Mouse (Mus musculus) intestine, embryonic 14.5 days (tissue): Measurements from ENCODE around the gene Sidt1. TPM values are rescaled to one million over a fixed set of nuclear protein-coding genes. Genes with fewer than 3 reads are reported as not detected.

Source experiments
- ATAC-seq: fragments of 200-750 bp; cut with Nextera tagmentation; replicated peaks from 2 replicates; pipeline ENCODE4 v1.8.0; 2017; ENCODE audit warnings: low read depth, moderate number of reproducible peaks, moderate TSS enrichment, moderate library complexity; ENCODE audit not compliant: low FRiP score, low TSS enrichment
- DNase-seq: peaks from one replicate; pipeline ENCODE4 v3.0.0-alpha.2; 2018; ENCODE audit warnings: low spot score
- H3K27ac ChIP-seq: fragments of 300-500 bp; sonication (generic); 2 replicates; pipeline ENCODE4 v1.5.1; 2014; ENCODE audit warnings: low read depth, mild to moderate bottlenecking, control low read depth
- H3K27me3 ChIP-seq: fragments of 300-500 bp; sonication (generic); replicated peaks from 2 replicates; pipeline ENCODE4 v1.6.1; 2014; ENCODE audit warnings: low read length, control low read depth; ENCODE audit not compliant: control insufficient read depth, insufficient read depth
- H3K36me3 ChIP-seq: fragments of 300-500 bp; sonication (generic); 2 replicates; pipeline ENCODE4 v1.6.1; 2014; ENCODE audit warnings: low read length, control low read depth; ENCODE audit not compliant: control insufficient read depth, insufficient read depth
- H3K4me1 ChIP-seq: fragments of 300-500 bp; sonication (generic); replicated peaks from 2 replicates; pipeline ENCODE4 v1.6.1; 2014; ENCODE audit warnings: low read length, control low read depth, mixed read lengths; ENCODE audit not compliant: control insufficient read depth, insufficient read depth
- H3K4me2 ChIP-seq: fragments of 300-500 bp; sonication (generic); 2 replicates; pipeline ENCODE4 v1.6.1; 2014; ENCODE audit warnings: low read length
- H3K4me3 ChIP-seq: fragments of 300-500 bp; sonication (generic); 2 replicates; pipeline ENCODE4 v1.5.1; 2014; ENCODE audit warnings: low read depth, low read length, control low read depth, mixed read lengths
- H3K9ac ChIP-seq: fragments of 300-500 bp; sonication (generic); 2 replicates; pipeline ENCODE4 v1.6.1; 2014; ENCODE audit warnings: mild to moderate bottlenecking, low read length
- H3K9me3 ChIP-seq: fragments of 300-500 bp; sonication (generic); 2 replicates; pipeline ENCODE4 v1.6.1; 2016; ENCODE audit warnings: low read length, control low read depth; ENCODE audit not compliant: control insufficient read depth
- WGBS: fragments of 180-500 bp; shearing (Covaris S2); extraction: QIAGEN DNeasy Blood & Tissue Kit; methylation state at CpG from one replicate; pipeline ENCODE4 v1.1.7; 2014; 5-methylcytosine and 5-hydroxymethylcytosine counted together
- polyA plus RNA-seq: library from polyadenylated mRNA; unstranded; fragments of >200 nt; fragmentation: Nextera tagmentation; extraction: Ambion mirVana; gene quantifications from 2 replicates; pipeline ENCODE4 v1.2.1, GENCODE M21; 2014

Gene Sidt1
- polyA plus RNA-seq, 1 experiment from 2014 or later, result 1.1 TPM

- no peak for ATAC-seq
- no peak for DNase-seq
- Histone ChIP-seq H3K4me3 (no peak overlapping the region), H3K4me1 (peaks cover 17% of the 10 kb centered on the region), H3K9me3 (no peaks in the 10 kb centered on the region), H3K4me2 (peak overlapping the region; percentile 82; the same call in 1 of the 2 replicates), H3K36me3 (no peaks in the 10 kb centered on the region), H3K9ac (no peak overlapping the region), H3K27ac (no peak overlapping the region), H3K27me3 (no peaks in the 10 kb centered on the region)
- WGBS, result 66% methylated on average over 4 of the region's 4 CpGs
These were observed 16.9 kb upstream of the Sidt1 start for GRCm38 (mm10) chr16:44349801-44350397.

GRCm38 (mm10) chr16:44347071-44347901 is 14.3 kb upstream of the Sidt1 start, which contains the start of gene Spice1:
Spice1 (plus strand) TSS chr16:44347121.
- H3K4me2 ChIP-seq, result peak within 1 kb of the TSS; percentile 82
- no peaks in the 10 kb centered on the region for H3K27me3 ChIP-seq
- H3K27ac ChIP-seq, result peak within 1 kb of the TSS; percentile 90
- peak; percentile 98 for ATAC-seq
- peaks cover 17% of the 10 kb centered on the region for H3K4me1 ChIP-seq
- peak; percentile 96 for DNase-seq
- H3K36me3 ChIP-seq, result no peaks in the 10 kb centered on the region
- peak within 1 kb of the TSS; percentile 74 for H3K9ac ChIP-seq
- under 1% methylated on average over 66 of the region's 67 CpGs for WGBS
- peak within 1 kb of the TSS; percentile 77 for H3K4me3 ChIP-seq
- H3K9me3 ChIP-seq, result no peaks in the 10 kb centered on the region

- no peaks in the 10 kb centered on the region for H3K9me3 ChIP-seq
- peaks cover 12% of the 10 kb centered on the region for H3K27me3 ChIP-seq
- H3K4me1 ChIP-seq, result 0 out of 2 replicates have a peak, but pooled peaks cover 4% of the 10 kb centered on the region
- DNase-seq (no peak), ATAC-seq (no peak)
- H3K27ac ChIP-seq, result no peak overlapping the region
- H3K36me3 ChIP-seq, result no peaks in the 10 kb centered on the region
- H3K4me3 ChIP-seq, result no peak overlapping the region
- no peak overlapping the region for H3K4me2 ChIP-seq
- H3K9ac ChIP-seq, result no peak overlapping the region
These were observed 4.5 kb upstream of the Sidt1 start for GRCm38 (mm10) chr16:44337541-44337940.

- Histone ChIP-seq H3K4me2 (peak overlapping the region; percentile 100), H3K9ac (peak overlapping the region; percentile 49), H3K27me3 (peaks cover 28% of the 10 kb centered on the region), H3K27ac (no peak overlapping the region), H3K4me1 (0 out of 2 replicates have a peak, but pooled peaks cover 4% of the 10 kb centered on the region), H3K4me3 (peak overlapping the region; percentile 54), H3K9me3 (0 out of 2 replicates have a peak, but pooled peaks cover 3% of the 10 kb centered on the region), H3K36me3 (no peaks in the 10 kb centered on the region)
- WGBS, result under 1% methylated on average over 58 of the region's 60 CpGs
- ATAC-seq, result peak; percentile 78
- DNase-seq, result peak; percentile 76
These were observed 768 bp downstream of the Sidt1 start for GRCm38 (mm10) chr16:44331995-44332860.

GRCm38 (mm10) chr16:44331671-44331994 is 1.4 kb downstream of the Sidt1 start:
- Histone ChIP-seq H3K27ac (no peak overlapping the region), H3K4me2 (peak overlapping the region; percentile 100), H3K36me3 (no peaks in the 10 kb centered on the region), H3K9me3 (0 out of 2 replicates have a peak, but pooled peaks cover 3% of the 10 kb centered on the region), H3K9ac (peak overlapping the region; percentile 49; the same call in 1 of the 2 replicates), H3K4me1 (0 out of 2 replicates have a peak, but pooled peaks cover 4% of the 10 kb centered on the region), H3K4me3 (peak overlapping the region; percentile 54), H3K27me3 (peaks cover 28% of the 10 kb centered on the region)
- no peak for DNase-seq
- WGBS, result 20% methylated on average over 6 of the region's 6 CpGs
- ATAC-seq, result no peak; the same call in 1 of the 2 replicates

- Histone ChIP-seq H3K9ac (no peak overlapping the region), H3K4me3 (no peak overlapping the region), H3K4me1 (0 out of 2 replicates have a peak, but pooled peaks cover 4% of the 10 kb centered on the region), H3K9me3 (0 out of 2 replicates have a peak, but pooled peaks cover 3% of the 10 kb centered on the region), H3K27ac (no peak overlapping the region), H3K36me3 (no peaks in the 10 kb centered on the region), H3K27me3 (peaks cover 28% of the 10 kb centered on the region), H3K4me2 (no peak overlapping the region)
- ATAC-seq (no peak), DNase-seq (no peak)
- 27% methylated on average over 9 of the region's 9 CpGs for WGBS
These were observed 1.8 kb downstream of the Sidt1 start for GRCm38 (mm10) chr16:44331154-44331553.

- WGBS, result 81% methylated on average over 9 of the region's 9 CpGs
- no peak for ATAC-seq
These were observed 2.3 kb downstream of the Sidt1 start for GRCm38 (mm10) chr16:44330657-44331056.

GRCm38 (mm10) chr16:44328644-44329043 is 4.4 kb downstream of the Sidt1 start:
- WGBS, result 65% methylated on average over 4 of the region's 4 CpGs
- Histone ChIP-seq H3K27ac (no peak overlapping the region), H3K4me1 (0 out of 2 replicates have a peak, but pooled peaks cover 4% of the 10 kb centered on the region), H3K9me3 (0 out of 2 replicates have a peak, but pooled peaks cover 3% of the 10 kb centered on the region), H3K4me3 (no peak overlapping the region), H3K27me3 (peaks cover 25% of the 10 kb centered on the region), H3K36me3 (no peaks in the 10 kb centered on the region), H3K4me2 (no peak overlapping the region), H3K9ac (no peak overlapping the region)
- ATAC-seq (no peak), DNase-seq (no peak)

More at GRCm38 (mm10) chr16:44330657-44331056, 2.3 kb downstream of the Sidt1 start:
- no peak overlapping the region for H3K9ac ChIP-seq
- no peak overlapping the region for H3K27ac ChIP-seq
- H3K36me3 ChIP-seq, result no peaks in the 10 kb centered on the region
- 0 out of 2 replicates have a peak, but pooled peaks cover 4% of the 10 kb centered on the region for H3K4me1 ChIP-seq
- 0 out of 2 replicates have a peak, but pooled peaks cover 3% of the 10 kb centered on the region for H3K9me3 ChIP-seq
- no peak overlapping the region for H3K4me3 ChIP-seq
- DNase-seq, result no peak
- peaks cover 28% of the 10 kb centered on the region for H3K27me3 ChIP-seq
- H3K4me2 ChIP-seq, result no peak overlapping the region
